Mouse (Mus musculus) midbrain, embryonic 16.5 days (tissue): ENCODE data around the gene Slc30a10. TPM values are rescaled to one million over a fixed set of nuclear protein-coding genes. Genes with fewer than 3 reads are reported as not detected.

Experiments
- ATAC-seq: fragments of 200-750 bp; cut with Nextera tagmentation; 2 replicates; pipeline ENCODE4 v1.8.0; 2017; ENCODE audit warnings: moderate TSS enrichment
- H3K27ac ChIP-seq: fragments of 300-500 bp; sonication (generic); 2 replicates; pipeline ENCODE4 v1.5.1; 2014; ENCODE audit warnings: mild to moderate bottlenecking, low read length, mixed read lengths
- H3K27me3 ChIP-seq: fragments of 300-500 bp; sonication (generic); 2 replicates; pipeline ENCODE4 v1.6.1; 2014; ENCODE audit warnings: low read depth, low read length, mixed read lengths; ENCODE audit not compliant: control insufficient read depth, insufficient read depth
- H3K36me3 ChIP-seq: fragments of 300-500 bp; sonication (generic); 2 replicates; pipeline ENCODE4 v1.6.1; 2014; ENCODE audit warnings: mild to moderate bottlenecking, low read length, moderate library complexity, mixed read lengths; ENCODE audit not compliant: control insufficient read depth, insufficient read depth
- H3K4me1 ChIP-seq: fragments of 300-500 bp; sonication (generic); 2 replicates; pipeline ENCODE4 v1.6.1; 2014; ENCODE audit warnings: mild to moderate bottlenecking, low read length, mixed read lengths; ENCODE audit not compliant: control insufficient read depth, insufficient read depth
- H3K4me2 ChIP-seq: fragments of 300-500 bp; sonication (generic); 2 replicates; pipeline ENCODE4 v1.6.1; 2014; ENCODE audit warnings: mild to moderate bottlenecking, low read length, mixed read lengths
- H3K4me3 ChIP-seq: fragments of 300-500 bp; sonication (generic); 2 replicates; pipeline ENCODE4 v1.5.1; 2014; ENCODE audit warnings: low read depth, mild to moderate bottlenecking, low read length, moderate library complexity, mixed read lengths
- H3K9ac ChIP-seq: fragments of 300-500 bp; sonication (generic); 2 replicates; pipeline ENCODE4 v1.6.1; 2014; ENCODE audit warnings: low read depth, low read length, mixed read lengths
- H3K9me3 ChIP-seq: fragments of 300-500 bp; sonication (generic); replicated peaks from 2 replicates; pipeline ENCODE4 v1.6.1; 2014; ENCODE audit warnings: mild to moderate bottlenecking, low read length, mixed read lengths; ENCODE audit not compliant: control insufficient read depth, poor library complexity, severe bottlenecking
- WGBS: fragments of 180-500 bp; shearing (Covaris S2); extraction: QIAGEN DNeasy Blood & Tissue Kit; methylation state at CpG from one replicate; pipeline ENCODE4 v1.1.7; 2014; 5-methylcytosine and 5-hydroxymethylcytosine counted together
- polyA plus RNA-seq: library from polyadenylated mRNA; unstranded; fragments of >200 nt; fragmentation: Nextera tagmentation; extraction: Ambion mirVana; gene quantifications from 2 replicates; pipeline ENCODE4 v1.2.1, GENCODE M21; 2015

The Slc30a10 gene
- polyA plus RNA-seq, 1 experiment from 2014 or later: 7.9 TPM

- no peak overlapping the region for H3K4me3 ChIP-seq
- H3K9ac ChIP-seq: no peak overlapping the region
- H3K27me3 ChIP-seq: no peaks in the 10 kb centered on the region
- no peaks in the 10 kb centered on the region for H3K36me3 ChIP-seq
- 0 out of 2 replicates have a peak, but pooled peaks cover 2% of the 10 kb centered on the region for H3K4me1 ChIP-seq
- H3K27ac ChIP-seq: no peak overlapping the region
- WGBS: 47% methylated on average over 14 of the region's 14 CpGs
- ATAC-seq: no peak
- no peak overlapping the region for H3K4me2 ChIP-seq
- H3K9me3 ChIP-seq: no peaks in the 10 kb centered on the region
These were observed 42.3 kb downstream of the Slc30a10 start for GRCm38 (mm10) chr1:185496791-185497460.

GRCm38 (mm10) chr1:185500602-185501001, 46.0 kb downstream of the Slc30a10 start:
- H3K4me2 ChIP-seq: no peak overlapping the region
- 68% methylated on average over 7 of the region's 7 CpGs for WGBS
- H3K9me3 ChIP-seq: no peaks in the 10 kb centered on the region
- H3K9ac ChIP-seq: no peak overlapping the region
- no peaks in the 10 kb centered on the region for H3K27me3 ChIP-seq
- no peak overlapping the region for H3K27ac ChIP-seq
- H3K36me3 ChIP-seq: no peaks in the 10 kb centered on the region
- H3K4me3 ChIP-seq: no peak overlapping the region
- no peak for ATAC-seq
- 0 out of 2 replicates have a peak, but pooled peaks cover 2% of the 10 kb centered on the region for H3K4me1 ChIP-seq

GRCm38 (mm10) chr1:185501801-185502340, 47.2 kb downstream of the Slc30a10 start:
- 34% methylated on average over 10 of the region's 10 CpGs for WGBS
- H3K27me3 ChIP-seq: no peaks in the 10 kb centered on the region
- no peaks in the 10 kb centered on the region for H3K36me3 ChIP-seq

GRCm38 (mm10) chr1:185502550-185502949, 47.9 kb downstream of the Slc30a10 start:
- H3K9ac ChIP-seq: no peak overlapping the region
- ATAC-seq: no peak
- H3K4me3 ChIP-seq: no peak overlapping the region
- WGBS: 65% methylated on average over 6 of the region's 6 CpGs
- no peaks in the 10 kb centered on the region for H3K36me3 ChIP-seq
- no peaks in the 10 kb centered on the region for H3K27me3 ChIP-seq
- H3K27ac ChIP-seq: no peak overlapping the region
- no peaks in the 10 kb centered on the region for H3K9me3 ChIP-seq
- H3K4me1 ChIP-seq: no peaks in the 10 kb centered on the region
- H3K4me2 ChIP-seq: no peak overlapping the region

More at GRCm38 (mm10) chr1:185501801-185502340, 47.2 kb downstream of the Slc30a10 start:
- H3K4me2 ChIP-seq: no peak overlapping the region
- no peak overlapping the region for H3K4me3 ChIP-seq
- H3K9ac ChIP-seq: no peak overlapping the region
- H3K9me3 ChIP-seq: no peaks in the 10 kb centered on the region
- ATAC-seq: no peak
- H3K27ac ChIP-seq: no peak overlapping the region
- no peaks in the 10 kb centered on the region for H3K4me1 ChIP-seq

GRCm38 (mm10) chr1:185509042-185509441, 54.4 kb downstream of the Slc30a10 start:
- ATAC-seq: no peak

GRCm38 (mm10) chr1:185511306-185511705, 56.7 kb downstream of the Slc30a10 start:
- 95% methylated on average over 5 of the region's 5 CpGs for WGBS
- Histone ChIP-seq H3K36me3 (no peaks in the 10 kb centered on the region), H3K27me3 (no peaks in the 10 kb centered on the region), H3K4me3 (no peak overlapping the region), H3K9ac (no peak overlapping the region), H3K4me2 (no peak overlapping the region), H3K27ac (no peak overlapping the region), H3K4me1 (no peaks in the 10 kb centered on the region), H3K9me3 (no peaks in the 10 kb centered on the region)
- no peak for ATAC-seq

More at GRCm38 (mm10) chr1:185509042-185509441, 54.4 kb downstream of the Slc30a10 start:
- H3K36me3 ChIP-seq: no peaks in the 10 kb centered on the region
- H3K9me3 ChIP-seq: no peaks in the 10 kb centered on the region
- WGBS: 72% methylated on average over 3 of the region's 3 CpGs
- H3K4me1 ChIP-seq: no peaks in the 10 kb centered on the region
- H3K4me2 ChIP-seq: no peak overlapping the region
- no peaks in the 10 kb centered on the region for H3K27me3 ChIP-seq
- H3K27ac ChIP-seq: no peak overlapping the region
- no peak overlapping the region for H3K4me3 ChIP-seq
- no peak overlapping the region for H3K9ac ChIP-seq

- H3K27me3 ChIP-seq: no peaks in the 10 kb centered on the region
- no peak overlapping the region for H3K4me2 ChIP-seq
- no peak for ATAC-seq
- H3K27ac ChIP-seq: no peak overlapping the region
- no peak overlapping the region for H3K4me3 ChIP-seq
- no peaks in the 10 kb centered on the region for H3K9me3 ChIP-seq
- H3K4me1 ChIP-seq: no peaks in the 10 kb centered on the region
- WGBS: 66% methylated on average over 13 of the region's 14 CpGs
- no peak overlapping the region for H3K9ac ChIP-seq
- H3K36me3 ChIP-seq: no peaks in the 10 kb centered on the region
These were observed 60.9 kb downstream of the Slc30a10 start for GRCm38 (mm10) chr1:185515526-185515979.

- Histone ChIP-seq H3K4me3 (no peak overlapping the region), H3K27ac (no peak overlapping the region), H3K4me2 (no peak overlapping the region), H3K9me3 (no peaks in the 10 kb centered on the region), H3K36me3 (no peaks in the 10 kb centered on the region), H3K27me3 (no peaks in the 10 kb centered on the region), H3K9ac (no peak overlapping the region), H3K4me1 (no peaks in the 10 kb centered on the region)
- WGBS: 69% methylated on average over 10 of the region's 10 CpGs
- ATAC-seq: no peak
These were observed 61.4 kb downstream of the Slc30a10 start for GRCm38 (mm10) chr1:185516041-185516440.

- Histone ChIP-seq H3K36me3 (no peaks in the 10 kb centered on the region), H3K27ac (no peak overlapping the region), H3K4me2 (no peak overlapping the region), H3K27me3 (no peaks in the 10 kb centered on the region), H3K4me3 (no peak overlapping the region), H3K9ac (no peak overlapping the region), H3K4me1 (no peaks in the 10 kb centered on the region), H3K9me3 (no peaks in the 10 kb centered on the region)
- WGBS: 4% methylated on average over 3 of the region's 5 CpGs
- no peak for ATAC-seq
These were observed 62.9 kb downstream of the Slc30a10 start for GRCm38 (mm10) chr1:185517566-185517965.
